Mouse (Mus musculus): ENCODE measurements around the gene Olfr883.

Gene Olfr883

DNA sequence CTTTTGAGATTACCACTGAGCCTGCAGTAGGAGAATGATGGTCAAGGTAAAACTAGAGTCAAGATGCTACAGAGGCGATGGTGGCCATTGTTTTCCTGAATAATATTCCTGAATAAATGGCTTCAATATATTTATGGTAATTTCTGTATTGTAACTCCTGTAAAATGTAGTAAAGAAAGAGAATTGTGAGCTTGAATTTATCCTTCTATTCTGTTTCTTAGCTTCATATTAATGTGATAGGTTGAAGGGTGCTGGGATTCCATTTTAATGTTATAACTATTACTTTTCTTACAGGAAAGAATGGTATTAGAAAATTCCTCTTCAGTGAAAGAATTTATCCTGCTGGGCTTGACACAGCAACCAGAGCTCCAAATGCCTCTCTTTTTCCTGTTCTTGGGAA, at the start of gene Olfr883:
Gene Olfr883, plus strand, starts transcription at position 301 of the 400 bp plus-strand sequence.
- DNase-seq (ENCODE audit: low spot score in 2 of 2): no peak

DNA sequence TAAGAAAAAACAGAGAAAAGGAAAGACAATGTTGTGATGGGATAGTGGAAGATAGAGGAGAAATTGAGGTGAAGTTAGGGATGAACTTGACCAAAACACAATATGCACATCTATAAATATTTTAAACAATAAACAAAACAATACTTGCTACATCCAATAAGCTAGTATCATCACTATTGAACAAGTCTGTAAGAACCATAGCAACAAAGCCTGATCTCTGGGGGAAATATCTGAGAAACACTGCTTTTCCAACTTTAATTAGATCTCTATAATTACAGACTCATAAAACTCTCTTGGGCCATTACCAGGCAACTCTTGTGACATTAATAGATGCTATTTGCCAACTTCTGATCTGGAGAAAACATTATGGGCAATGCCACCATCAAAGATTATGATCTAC, 34.1 kb upstream of the Olfr883 start, which contains the start of gene Olfr881:
Gene Olfr881, plus strand, starts transcription at position 301 of the 400 bp plus-strand sequence.
- DNase-seq (ENCODE audit: low spot score in 2 of 2): no peak

DNA sequence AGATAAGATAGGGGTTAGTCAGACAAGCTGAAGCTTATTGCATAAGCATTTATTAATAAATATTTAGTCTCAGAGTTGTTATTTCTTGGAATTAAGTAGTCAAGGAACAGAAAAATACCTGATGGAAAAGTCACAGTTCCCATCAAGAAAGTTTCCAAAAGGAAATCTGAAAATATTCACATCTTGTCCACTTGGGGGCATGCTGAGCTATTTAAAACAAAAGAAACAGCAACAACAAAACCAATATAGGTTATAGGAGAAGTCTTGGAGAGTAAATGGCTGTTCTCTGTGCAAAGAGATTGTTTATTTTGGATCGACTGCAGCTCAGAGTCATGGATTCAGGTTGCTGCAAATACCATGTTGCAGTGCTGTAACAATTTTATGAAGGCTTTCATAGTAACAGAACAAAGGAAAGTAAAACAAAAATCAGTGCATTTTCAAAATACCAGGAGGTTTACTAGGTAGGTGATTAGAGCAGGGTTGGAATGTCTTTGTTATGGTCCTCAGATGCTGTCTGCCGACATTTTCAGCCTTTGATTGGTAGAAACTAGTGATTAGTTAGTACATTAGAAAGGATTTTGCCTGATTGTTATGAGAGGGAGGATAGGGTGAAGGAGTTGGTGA, 26.9 kb upstream of the Olfr883 start:
- no peak for DNase-seq (ENCODE audit: low spot score in 2 of 2)

DNA sequence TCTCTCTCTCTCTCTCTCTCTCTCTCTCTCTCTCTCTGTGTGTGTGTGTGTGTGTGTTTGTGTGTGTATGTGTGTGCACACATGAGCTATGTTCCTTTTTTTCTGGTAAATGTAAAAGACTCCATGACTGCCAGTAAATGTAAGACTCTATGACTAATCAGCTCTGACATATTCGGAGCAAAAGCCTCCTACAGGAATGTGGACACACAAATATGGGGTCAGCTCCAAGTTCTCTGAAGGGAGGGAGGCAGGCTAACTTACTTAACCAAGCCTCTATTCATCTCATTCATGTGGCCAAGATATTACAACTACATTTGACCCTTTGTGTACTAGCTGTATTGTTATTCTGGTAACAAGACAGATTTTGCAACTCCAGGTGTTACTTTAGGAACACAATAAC, 25.6 kb upstream of the Olfr883 start:
- no peak for DNase-seq (ENCODE audit: low spot score in 2 of 2)

DNA sequence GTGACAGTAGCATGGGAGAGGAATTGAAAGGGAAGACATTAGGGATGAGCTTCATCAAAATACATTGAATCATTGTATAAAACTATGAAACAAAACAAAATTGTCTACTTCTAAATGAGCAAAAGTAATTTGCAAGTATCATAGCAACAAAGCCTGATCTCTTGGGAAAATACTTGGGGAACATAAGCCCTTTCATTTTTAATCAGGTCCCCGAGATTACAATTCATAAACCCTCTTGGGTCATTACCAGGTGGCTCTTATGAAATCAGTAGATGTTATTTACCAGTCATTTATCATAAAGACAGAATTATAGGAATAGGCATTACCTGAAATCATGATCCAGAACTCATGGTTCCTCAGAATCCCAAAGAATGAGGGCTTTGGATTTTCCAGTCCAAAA, 20.6 kb downstream of the Olfr883 start, which contains the start of gene Olfr884:
Gene Olfr884, plus strand, starts transcription at position 301 of the 400 bp plus-strand sequence.
- no peak for DNase-seq (ENCODE audit: low spot score in 2 of 2)

DNA sequence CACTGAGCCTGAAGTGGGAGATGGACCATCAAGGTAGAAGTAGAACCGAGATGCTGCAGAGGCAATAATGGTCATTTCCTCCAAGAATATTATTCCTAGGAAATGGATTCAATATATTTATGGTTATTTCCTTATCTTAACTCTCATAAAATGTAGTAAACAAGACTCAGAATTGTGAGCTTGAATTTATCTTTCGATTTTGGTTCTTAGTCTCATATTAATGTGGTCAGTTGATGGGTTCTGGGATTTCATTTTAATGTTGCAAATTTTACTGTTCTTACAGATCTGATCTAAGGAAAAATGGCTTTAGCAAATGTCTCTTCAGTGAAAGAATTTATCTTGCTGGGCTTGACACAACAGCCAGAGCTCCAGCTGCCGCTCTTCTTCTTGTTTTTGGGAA, 35.4 kb downstream of the Olfr883 start, which contains the start of gene Olfr885:
Gene Olfr885, plus strand, starts transcription at position 301 of the 400 bp plus-strand sequence.
- DNase-seq (ENCODE audit: low spot score in 2 of 2): no peak

Measured in right cerebral cortex, postnatal 36 days (tissue).